Mouse (Mus musculus): Measurements from ENCODE around the gene Agmat.

DNA sequence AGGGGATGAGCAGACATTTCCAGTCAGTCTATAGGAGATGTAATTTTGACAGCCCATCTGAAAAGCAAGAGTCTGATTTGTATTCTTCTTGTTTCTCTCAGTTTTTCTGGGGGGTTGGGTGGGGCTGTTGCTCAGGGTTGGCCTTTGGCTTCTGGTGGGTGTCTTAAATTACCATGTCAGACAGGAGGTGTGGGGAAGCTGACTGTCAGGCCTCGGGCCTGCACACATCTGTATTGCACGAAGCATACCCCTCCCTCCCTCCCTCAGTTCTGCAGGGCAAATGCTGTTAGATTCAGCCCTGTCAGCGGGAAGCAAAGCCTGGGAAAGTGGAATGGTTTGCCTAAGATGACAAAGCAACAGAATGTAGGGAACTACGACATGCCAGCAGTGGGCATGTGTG is 50.5 kb downstream of the Agmat start:
- no peak for TF ChIP-seq CTCF (IDR thresholded peaks at IDR 0.05; ENCODE audit: low read depth)
- no peak for TF ChIP-seq EP300 (IDR thresholded peaks at IDR 0.05; ENCODE audit: low read depth)
